Mouse (Mus musculus) heart, embryonic 10.5 days (tissue): ENCODE results near the gene Tnik. TPM values are rescaled to one million over a fixed set of nuclear protein-coding genes. Genes with fewer than 3 reads are reported as not detected.

ENCODE experiments used
- DNase-seq: peaks from one replicate; pipeline ENCODE4 v3.0.0-alpha.2; 2017; ENCODE audit warnings: low spot score
- H3K27ac ChIP-seq: fragments of 300-500 bp; sonication (generic); 2 replicates; pipeline ENCODE4 v1.5.1; 2016; ENCODE audit warnings: mild to moderate bottlenecking
- H3K27me3 ChIP-seq: fragments of 300-500 bp; sonication (generic); 2 replicates; pipeline ENCODE4 v1.6.1; 2016; ENCODE audit warnings: mild to moderate bottlenecking; ENCODE audit not compliant: poor library complexity, insufficient read depth, severe bottlenecking
- H3K36me3 ChIP-seq: fragments of 300-500 bp; sonication (generic); 2 replicates; pipeline ENCODE4 v1.6.1; 2016; ENCODE audit warnings: mild to moderate bottlenecking, moderate library complexity
- H3K4me1 ChIP-seq: fragments of 300-500 bp; sonication (generic); 2 replicates; pipeline ENCODE4 v1.6.1; 2016; ENCODE audit warnings: mild to moderate bottlenecking
- H3K4me3 ChIP-seq: fragments of 300-500 bp; sonication (generic); 2 replicates; pipeline ENCODE4 v1.5.1; 2016; ENCODE audit warnings: mild to moderate bottlenecking, moderate library complexity
- H3K9me3 ChIP-seq: fragments of 300-500 bp; sonication (generic); 2 replicates; pipeline ENCODE4 v1.6.1; 2016; ENCODE audit warnings: mild to moderate bottlenecking, moderate library complexity
- WGBS: fragments of 180-500 bp; shearing (Covaris S2); methylation state at CpG from one replicate; pipeline ENCODE4 v1.1.7; 2016; 5-methylcytosine and 5-hydroxymethylcytosine counted together
- microRNA-seq: library from miRNA; unstranded; fragments of <30 nt; microRNA quantifications from one replicate; pipeline ENCODE4, GENCODE M21; 2017
- polyA plus RNA-seq: library from polyadenylated mRNA; unstranded; fragments of >200 nt; fragmentation: Nextera tagmentation; extraction: Ambion mirVana; gene quantifications from 2 replicates; pipeline ENCODE4 v1.2.1, GENCODE M21; 2016

The Tnik gene
- polyA plus RNA-seq, 1 experiment from 2014 or later = 5.9 TPM

DNA sequence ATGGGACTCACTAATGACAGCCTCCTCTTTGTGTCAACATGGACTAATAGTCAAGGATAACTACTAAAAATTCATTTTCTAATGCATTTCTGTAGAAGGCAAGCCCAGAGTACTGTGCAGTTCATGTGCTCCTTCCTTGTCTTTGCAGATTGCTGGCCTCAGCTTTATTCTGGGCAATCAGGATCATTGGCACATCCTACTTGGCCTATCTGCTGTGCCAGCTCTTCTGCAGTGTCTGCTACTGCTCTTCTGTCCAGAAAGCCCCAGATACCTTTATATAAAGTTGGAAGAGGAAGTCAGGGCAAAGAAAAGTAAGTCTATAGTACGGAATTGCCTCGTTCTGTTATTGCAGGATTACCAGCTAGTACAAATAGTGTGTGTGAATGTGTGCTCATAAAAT is 455.5 kb downstream of the Tnik start:
- Histone ChIP-seq H3K9me3 (no peaks in the 10 kb centered on the region), H3K36me3 (no peaks in the 10 kb centered on the region), H3K27ac (no peak overlapping the region), H3K4me1 (no peaks in the 10 kb centered on the region), H3K27me3 (no peaks in the 10 kb centered on the region), H3K4me3 (no peak overlapping the region)
- WGBS = 83% methylated on average over 2 of the region's 2 CpGs
- DNase-seq = no peak

GRCm38 (mm10) chr3:28721218-28721617 is 458.2 kb downstream of the Tnik start:
- H3K27me3 ChIP-seq = no peaks in the 10 kb centered on the region
- 73% methylated on average over 5 of the region's 5 CpGs for WGBS
- H3K4me1 ChIP-seq = no peaks in the 10 kb centered on the region
- no peak overlapping the region for H3K27ac ChIP-seq
- H3K9me3 ChIP-seq = no peaks in the 10 kb centered on the region
- H3K4me3 ChIP-seq = no peak overlapping the region
- no peak for DNase-seq
- H3K36me3 ChIP-seq = no peaks in the 10 kb centered on the region

DNA sequence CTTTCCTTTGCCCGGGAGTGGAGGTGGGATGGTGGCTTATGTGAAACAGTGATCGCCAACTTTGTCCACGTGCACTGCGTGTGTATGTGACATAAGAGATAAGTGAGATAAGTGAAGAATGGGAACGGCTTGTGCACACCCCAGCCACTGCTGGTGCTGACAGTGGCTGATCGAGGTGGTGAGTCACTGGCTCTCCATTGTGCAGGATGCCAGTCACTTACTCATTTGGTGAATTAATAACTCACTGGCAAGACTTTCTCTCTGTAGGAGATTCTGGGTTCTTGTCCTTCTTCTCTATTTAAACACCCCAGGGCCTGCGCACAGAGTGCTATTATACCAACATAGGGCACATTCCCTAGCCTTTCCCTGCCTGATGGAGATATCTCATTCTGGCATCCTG is 458.8 kb downstream of the Tnik start:
- no peaks in the 10 kb centered on the region for H3K36me3 ChIP-seq
- H3K4me3 ChIP-seq = no peak overlapping the region
- H3K9me3 ChIP-seq = no peaks in the 10 kb centered on the region
- H3K4me1 ChIP-seq = no peaks in the 10 kb centered on the region
- no peak for DNase-seq
- H3K27me3 ChIP-seq = no peaks in the 10 kb centered on the region
- H3K27ac ChIP-seq = no peak overlapping the region
- WGBS = 39% methylated on average over 7 of the region's 7 CpGs

DNA sequence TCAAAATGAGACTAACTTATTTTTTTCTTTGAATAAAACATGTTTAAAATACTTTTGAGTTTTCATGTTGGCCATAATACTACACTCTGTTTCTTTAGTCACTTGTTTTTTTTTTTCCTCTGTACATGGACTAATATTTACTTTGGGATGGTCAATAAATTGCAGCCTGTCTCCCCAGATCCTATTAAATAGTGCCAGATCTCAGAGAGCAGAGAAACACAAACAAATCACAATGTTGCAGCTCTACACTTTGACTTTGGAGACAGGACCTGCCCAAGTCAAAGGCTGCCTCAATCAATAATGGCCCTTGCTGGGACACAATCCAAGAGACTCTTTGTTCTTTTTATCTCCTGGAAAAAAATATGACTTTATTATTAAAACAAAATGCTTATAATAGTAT is 459.5 kb downstream of the Tnik start:
- no peak for DNase-seq
- Histone ChIP-seq H3K27me3 (no peaks in the 10 kb centered on the region), H3K4me3 (no peak overlapping the region)

GRCm38 (mm10) chr3:28723534-28723933 is 460.5 kb downstream of the Tnik start:
- H3K9me3 ChIP-seq = no peaks in the 10 kb centered on the region
- H3K27me3 ChIP-seq = no peaks in the 10 kb centered on the region
- H3K27ac ChIP-seq = no peak overlapping the region
- H3K36me3 ChIP-seq = no peaks in the 10 kb centered on the region
- H3K4me3 ChIP-seq = no peak overlapping the region
- no peak for DNase-seq
- no peaks in the 10 kb centered on the region for H3K4me1 ChIP-seq
- 61% methylated on average over 6 of the region's 6 CpGs for WGBS

More for the DNA sequence above, 459.5 kb downstream of the Tnik start:
- H3K4me1 ChIP-seq = no peaks in the 10 kb centered on the region
- no peaks in the 10 kb centered on the region for H3K9me3 ChIP-seq
- no peaks in the 10 kb centered on the region for H3K36me3 ChIP-seq
- no peak overlapping the region for H3K27ac ChIP-seq

DNA sequence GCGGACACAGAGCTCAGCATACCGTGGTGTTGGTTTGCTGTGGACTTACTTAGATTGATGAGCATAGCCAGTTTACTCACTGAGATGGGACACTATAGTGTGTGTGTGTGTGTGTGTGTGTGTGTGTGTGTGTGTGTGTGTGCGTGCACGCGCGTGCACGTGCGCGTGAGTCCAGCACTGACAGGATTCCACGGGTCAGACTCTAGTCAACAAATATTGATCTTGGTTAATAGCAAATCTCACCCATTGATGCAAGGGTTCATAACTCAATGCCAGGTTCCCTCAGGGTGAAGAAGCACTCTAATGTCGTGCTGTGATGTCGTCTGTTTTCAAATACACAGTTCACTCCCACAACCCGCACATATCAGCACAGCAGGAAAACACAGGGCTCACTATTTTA is 462.2 kb downstream of the Tnik start:
- no peaks in the 10 kb centered on the region for H3K4me1 ChIP-seq
- no peak overlapping the region for H3K27ac ChIP-seq
- no peak overlapping the region for H3K4me3 ChIP-seq
- no peaks in the 10 kb centered on the region for H3K36me3 ChIP-seq
- H3K9me3 ChIP-seq = no peaks in the 10 kb centered on the region
- H3K27me3 ChIP-seq = no peaks in the 10 kb centered on the region
- 89% methylated on average over 13 of the region's 13 CpGs for WGBS
- no peak for DNase-seq

Small RNA genes lying within 50 kb of the gene (microRNA-seq; reads per million reads assigned to microRNA genes)
- gene Mir466q = not detected
